Mouse (Mus musculus) gastrocnemius, postnatal 4 days (tissue): ENCODE measurements around the gene Rgs6. TPM values are rescaled to one million over a fixed set of nuclear protein-coding genes. Genes with fewer than 3 reads are reported as not detected.
A peak's percentile ranks its signal among the peaks of the same experiment; 100 is the strongest.

Experiments
- DNase-seq, 2 experiments: peaks; one replicate each; pipeline ENCODE4 v3.0.0; 2021 to 2022; ENCODE audit warnings: low spot score in 2 of 2, mixed read lengths in 2 of 2
- total RNA-seq, 2 experiments: library from RNA; stranded (reverse); gene quantifications; 2 replicates each; pipeline ENCODE4 v1.2.3; 2021

Gene Rgs6
- total RNA-seq, 2 experiments from 2014 or later, result 2.0 to 2.6 TPM

DNA sequence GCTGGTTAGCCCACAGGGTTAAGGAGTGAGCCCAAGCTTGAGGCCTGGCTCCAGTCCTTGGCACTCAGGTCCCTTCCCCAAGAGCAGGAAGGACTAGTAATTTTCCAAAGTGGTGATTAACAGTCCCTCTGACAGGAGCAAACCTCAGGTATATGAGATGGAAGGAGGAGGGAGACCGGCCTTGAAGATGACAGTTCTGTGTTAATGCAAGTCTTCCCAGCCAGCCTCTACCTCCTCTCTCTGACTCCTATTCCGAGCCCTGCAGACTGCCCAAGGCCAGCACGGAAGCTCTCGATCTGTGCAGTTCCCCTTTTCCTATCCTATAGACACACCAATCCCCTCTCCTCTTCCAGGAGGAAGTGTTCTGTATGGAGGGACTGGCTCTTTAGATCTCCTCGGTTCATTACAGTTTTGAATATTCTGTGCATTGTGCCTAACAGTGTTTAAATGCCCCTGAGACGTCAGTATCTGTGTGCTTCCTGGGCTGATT, 485.8 kb downstream of the Rgs6 start:
- DNase-seq, result no peak

GRCm38 (mm10) chr12:83076179-83076578, 488.1 kb downstream of the Rgs6 start:
- no peak for DNase-seq

- no peak for DNase-seq
Measured at GRCm38 (mm10) chr12:83077486-83077885, 489.4 kb downstream of the Rgs6 start.

GRCm38 (mm10) chr12:83083427-83083826, 495.3 kb downstream of the Rgs6 start:
- DNase-seq, result no peak

- DNase-seq, result no peak
Measured at GRCm38 (mm10) chr12:83084614-83085013, 496.5 kb downstream of the Rgs6 start.

- DNase-seq, result no peak
Measured at GRCm38 (mm10) chr12:83087010-83087409, 498.9 kb downstream of the Rgs6 start.

DNA sequence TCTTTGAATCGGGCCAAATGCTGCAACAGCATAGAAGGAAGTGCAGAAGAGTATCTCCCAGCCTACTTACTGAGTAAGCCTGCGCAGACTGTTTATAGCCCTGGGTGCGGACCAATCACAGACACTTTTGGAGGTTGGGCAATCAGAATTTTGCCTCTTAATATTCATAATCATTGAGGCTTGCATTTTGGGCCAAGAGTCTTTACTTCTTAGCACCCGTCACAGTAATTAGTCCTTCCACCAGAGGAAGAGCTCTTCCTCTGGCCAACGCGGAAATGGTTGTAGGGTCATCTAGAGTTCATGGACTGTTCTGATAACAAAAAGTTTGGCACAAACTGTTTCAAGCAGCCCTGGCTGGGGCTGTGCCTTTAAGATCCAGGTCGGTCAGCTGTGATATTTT, 499.5 kb downstream of the Rgs6 start:
- no peak for DNase-seq

DNA sequence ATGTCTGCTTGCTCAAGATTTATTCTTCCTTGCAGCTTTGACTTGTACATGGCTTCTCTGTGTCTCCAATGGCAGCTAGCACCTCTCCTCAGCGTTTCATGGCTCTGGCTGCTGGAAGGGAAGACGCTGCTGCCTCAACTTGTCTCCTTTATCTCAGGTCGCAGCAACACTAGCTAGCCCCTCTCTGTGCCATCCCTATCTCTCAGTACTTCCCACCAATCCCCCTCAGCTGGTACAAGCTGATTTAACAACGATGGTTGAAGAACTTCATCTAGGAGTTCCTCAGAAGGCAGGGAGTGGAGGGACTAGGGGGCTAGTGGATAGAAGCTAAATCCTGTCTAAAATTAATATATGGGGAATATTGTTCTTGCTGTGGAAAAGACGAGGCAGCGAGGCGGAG, 503.9 kb downstream of the Rgs6 start:
- DNase-seq, result no peak

DNA sequence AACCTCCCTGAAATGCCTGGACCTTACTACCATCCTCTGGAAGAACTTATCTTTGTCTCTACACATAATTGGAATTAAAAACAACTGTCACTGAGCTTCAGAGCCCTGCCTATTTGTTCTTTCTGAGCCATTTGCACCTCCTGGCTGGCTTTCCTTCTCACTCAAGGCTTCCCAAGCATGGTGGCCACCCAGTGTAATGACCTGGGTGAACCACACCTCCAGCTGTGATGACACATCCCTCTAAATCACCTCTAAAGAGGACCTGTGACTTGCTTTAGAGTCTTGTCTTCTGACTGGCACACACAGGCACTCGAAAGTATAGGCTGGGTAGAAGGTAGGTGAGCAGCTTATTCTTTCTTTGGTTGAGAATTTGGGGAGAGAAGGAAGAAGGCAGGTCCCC, 509.7 kb downstream of the Rgs6 start:
- no peak for DNase-seq

DNA sequence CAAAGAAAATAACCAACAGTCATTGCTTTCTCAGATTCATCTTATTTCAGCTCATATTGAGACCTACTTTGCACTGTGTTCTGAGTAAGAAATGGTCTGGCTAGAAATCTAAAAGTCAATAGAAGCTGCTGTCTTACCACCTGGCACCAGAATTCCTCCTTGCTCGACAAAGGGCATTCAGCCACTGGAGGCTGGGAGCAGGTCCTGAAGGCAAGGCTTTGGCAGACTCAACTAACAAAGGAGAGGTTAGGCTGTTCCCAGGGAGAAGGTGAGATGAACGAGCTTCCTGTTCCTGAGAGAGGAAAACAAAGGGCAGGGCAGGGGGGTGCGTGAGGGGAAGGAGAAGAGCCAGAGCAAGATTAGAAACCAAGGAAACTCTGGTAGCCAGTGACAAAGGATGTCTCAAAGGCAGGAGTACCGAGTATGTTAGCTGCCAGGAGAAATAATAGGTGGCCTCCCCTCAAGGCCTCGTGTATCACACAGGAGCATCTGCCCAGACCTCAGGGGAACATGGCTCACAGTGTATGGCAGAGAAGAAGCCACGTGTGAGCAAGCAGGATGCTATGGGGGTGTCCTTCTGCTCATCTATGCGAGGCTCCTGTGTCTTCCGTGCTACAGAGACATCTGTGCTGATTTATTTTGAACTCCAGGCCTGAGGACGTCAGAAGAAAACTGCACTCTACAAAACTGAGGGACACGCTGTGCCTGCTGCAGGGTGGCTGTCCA, 510.7 kb downstream of the Rgs6 start:
- no peak for DNase-seq

DNA sequence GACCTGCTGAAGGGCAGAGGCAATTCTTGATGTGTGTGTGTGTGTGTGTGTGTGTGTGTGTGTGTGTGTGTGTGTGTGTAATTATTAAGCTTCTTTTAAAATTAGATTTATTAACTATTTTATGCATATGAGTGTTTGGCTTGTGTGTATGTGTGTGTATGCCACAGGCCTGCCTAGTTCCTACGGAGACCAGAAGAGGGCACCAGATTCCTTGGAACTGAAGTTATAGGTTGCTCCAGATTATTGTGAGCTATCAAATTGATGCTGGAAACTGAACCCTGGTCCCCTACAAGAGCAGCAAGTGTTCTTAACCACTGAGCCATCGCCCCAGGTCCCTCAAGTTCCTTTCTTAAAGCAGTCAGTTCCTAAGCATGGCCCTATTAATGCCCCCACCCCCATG, 511.8 kb downstream of the Rgs6 start:
- DNase-seq, result no peak

DNA sequence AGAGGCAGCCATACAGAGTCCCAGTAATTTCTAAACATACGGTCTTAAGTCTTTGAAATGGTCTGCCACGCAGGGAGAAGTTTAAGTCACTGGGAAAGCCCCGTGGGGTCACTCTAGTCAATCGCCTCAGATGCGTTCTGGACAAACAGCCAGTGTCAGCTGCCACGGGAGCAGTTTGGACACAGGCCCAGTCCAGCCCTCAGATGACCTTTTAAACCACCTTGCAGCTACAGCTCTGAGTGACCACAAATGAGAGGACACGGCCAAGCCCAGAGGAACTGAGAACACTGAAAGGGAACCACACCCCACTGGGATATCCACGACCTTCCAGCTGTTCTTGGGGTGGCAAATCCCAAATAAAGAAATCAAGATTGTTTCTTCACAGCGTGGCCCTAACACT, 512.3 kb downstream of the Rgs6 start:
- peak in 1 of 2 experiments; percentile 24 for DNase-seq

DNA sequence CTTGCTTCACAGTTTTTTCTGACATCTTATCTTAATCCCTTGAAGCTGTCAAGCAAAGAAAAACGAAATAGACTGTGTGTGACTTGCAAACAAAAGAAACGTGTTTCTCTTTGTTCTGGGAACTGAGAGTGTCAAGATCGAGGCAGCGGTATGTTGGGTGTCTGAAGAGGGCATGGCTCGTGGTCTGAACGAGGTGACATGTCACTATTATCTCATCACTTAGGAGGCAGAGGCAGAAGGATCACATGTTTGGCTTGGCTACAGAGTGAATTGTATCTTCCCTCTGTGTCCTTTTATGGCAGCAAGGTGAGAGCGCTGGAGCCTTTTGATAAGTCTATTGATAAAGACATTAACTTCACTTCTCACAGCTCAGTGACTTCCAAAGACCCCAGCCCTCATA, 512.8 kb downstream of the Rgs6 start:
- DNase-seq, result no peak

DNA sequence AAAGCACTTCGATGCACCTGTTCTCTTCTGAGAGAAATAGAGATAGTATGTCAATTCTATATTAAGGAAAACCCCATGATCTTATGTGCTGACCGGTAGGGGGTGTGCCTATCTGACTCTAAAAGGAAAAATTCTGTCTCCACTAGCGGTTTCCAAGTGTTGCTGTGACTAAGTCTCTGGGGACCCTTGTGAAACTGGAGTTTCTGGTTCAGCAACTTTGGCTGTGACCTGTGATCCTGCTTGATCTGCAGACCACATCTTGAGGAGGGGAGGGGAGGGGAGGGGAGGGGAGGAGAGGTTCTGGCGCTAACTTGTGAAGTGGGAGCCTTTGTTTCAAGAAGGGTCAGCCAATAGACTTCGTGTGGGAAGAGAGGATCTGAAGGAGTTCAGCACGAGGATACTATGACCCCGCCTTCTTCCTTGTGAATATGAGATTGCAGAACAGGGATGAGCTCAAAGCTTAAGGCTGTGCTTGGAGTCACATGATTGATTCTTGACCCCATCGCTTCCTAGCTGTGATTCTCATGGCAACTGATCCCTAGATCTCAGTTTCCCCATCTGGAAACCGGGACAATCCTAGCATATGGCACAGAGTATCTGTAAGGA, 517.5 kb downstream of the Rgs6 start:
- DNase-seq, result no peak

GRCm38 (mm10) chr12:83106120-83106517, 518.0 kb downstream of the Rgs6 start:
- no peak for DNase-seq

DNA sequence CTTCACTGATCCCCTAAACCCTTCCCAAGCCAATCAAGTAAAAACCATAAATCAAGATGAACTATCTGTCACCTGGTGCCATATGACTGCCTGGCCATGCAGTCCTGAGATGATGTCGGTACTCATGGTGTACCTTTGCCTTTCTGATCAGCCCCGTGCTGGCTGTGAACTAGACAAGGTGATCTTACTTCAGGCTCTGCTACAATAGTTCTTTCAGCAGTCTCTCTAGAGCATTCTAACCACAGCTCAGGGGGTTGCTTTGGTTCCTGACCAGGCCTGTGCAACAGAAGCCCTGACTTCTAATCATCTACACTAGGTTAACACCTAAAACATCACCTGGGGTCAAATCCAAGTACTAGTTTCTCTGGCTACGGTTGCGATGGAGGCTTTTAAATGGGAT, 521.4 kb downstream of the Rgs6 start:
- no peak for DNase-seq

DNA sequence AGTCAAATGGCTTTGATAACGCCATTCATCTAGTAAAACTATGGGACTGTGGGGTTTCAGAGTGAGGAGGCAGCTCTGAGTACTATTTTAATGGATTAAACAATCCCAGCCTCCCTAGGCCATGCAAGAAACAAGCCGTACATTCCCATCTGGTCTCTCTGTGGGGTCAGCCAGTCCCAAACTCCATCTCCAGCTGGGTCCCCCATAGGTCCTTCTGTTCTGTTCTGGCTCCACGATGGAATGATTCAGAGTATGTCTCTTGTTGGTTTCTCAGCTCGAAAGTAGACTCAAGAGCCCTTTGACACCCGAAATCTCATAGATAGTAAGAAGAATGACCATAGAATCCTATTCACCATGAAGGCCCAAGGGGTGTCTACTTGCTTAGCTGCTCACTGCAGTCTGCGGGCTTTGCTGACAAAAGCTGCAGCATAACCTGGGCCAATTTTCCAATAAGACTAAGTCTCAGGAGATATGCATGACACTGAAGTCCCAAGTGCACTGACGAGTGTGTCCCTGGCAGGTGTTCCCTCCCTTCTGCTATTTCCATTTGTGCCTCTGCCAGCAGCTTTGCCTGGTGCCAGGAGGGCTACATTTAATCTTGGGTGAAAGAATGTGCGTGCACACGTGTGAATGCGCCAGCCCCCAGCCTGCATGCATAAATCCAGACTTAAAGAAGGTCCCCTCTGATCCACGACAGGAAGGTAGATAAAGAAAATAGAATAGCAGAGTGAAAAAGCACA, 522.0 kb downstream of the Rgs6 start:
- DNase-seq, result no peak

- DNase-seq, result no peak
Measured at GRCm38 (mm10) chr12:83110711-83111110, 522.6 kb downstream of the Rgs6 start.

DNA sequence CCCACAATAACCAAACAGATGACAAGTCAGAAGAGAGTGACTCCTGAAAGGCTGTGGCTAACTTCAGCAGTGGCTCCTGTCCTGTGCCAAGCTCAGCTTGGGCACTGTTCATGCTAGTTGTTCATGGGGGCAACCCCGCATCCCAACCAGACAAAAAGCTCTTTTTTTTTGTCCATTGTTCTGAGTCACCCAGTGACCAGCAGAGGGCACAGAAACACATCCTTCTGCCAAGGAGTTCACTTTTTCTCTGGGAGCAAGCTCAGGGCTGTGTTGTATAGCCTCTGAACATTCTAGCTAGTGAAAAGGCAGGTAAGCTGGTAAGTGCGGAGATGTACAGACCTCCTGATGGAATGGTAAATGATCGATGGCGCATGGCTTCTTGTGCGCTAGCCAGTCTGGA, 524.2 kb downstream of the Rgs6 start:
- no peak for DNase-seq

DNA sequence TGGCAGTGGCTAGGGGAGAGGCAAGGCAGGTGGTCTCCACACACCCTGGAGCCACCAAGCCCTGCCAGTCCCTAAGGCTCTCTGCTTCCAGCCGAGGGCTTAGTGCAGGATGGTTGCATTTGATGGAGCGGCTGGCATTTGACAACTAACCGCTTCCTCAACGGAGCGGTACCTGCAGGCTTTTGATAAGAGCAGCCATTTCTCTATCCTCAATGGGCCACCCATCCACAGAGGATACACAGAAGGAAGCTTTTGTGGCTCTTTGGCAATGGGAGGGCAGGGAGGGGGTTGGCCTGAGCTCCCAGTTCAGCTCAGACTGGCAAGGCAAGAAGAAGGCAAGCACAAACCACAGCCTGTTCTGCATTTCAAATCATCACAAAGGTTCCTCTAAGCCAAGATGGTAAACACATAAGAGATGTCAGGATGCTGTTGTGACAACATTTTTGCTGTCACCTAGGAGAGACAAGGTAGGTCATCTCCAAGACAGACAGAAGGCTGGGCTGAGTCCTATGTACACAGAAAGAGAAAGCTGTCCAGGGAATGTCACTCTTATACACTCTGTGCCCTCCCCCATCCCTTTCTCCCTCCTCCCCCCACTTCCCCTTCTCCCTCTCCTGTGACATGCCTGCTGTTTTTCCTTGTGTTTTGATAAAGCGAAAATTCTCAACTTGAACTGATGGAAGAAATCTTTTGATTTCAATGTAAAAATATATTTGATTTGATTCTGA, 525.0 kb downstream of the Rgs6 start:
- no peak for DNase-seq

DNA sequence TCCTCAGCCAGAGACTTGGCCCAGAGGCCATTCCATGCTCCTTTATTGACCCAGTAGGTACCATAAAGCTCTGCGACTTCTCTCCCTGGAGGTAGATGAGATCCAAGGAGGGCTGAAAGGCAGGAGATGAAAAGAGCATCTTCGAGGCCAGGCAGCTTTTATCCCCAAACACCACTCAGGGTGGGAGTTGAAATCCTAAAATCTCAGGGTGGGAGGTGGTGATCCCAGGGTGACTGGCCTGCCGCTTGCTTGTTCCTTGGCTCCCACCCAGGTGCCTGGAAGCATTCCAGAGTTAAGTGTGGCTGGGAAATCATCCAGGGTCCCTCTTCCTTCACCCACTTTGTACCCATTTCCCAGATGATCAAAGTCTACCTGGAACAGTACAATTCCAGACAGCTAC, 525.9 kb downstream of the Rgs6 start:
- no peak for DNase-seq
